Mouse (Mus musculus) large intestine, adult 2 months (tissue): ENCODE measurements around the gene Zranb3. TPM values are rescaled to one million over a fixed set of nuclear protein-coding genes. Genes with fewer than 3 reads are reported as not detected.
"Not testable (repeated sequence)": the region's sequence is repeated elsewhere in the genome, so short reads cannot be mapped to it uniquely, and the experiment has no call there.

Source experiments
- DNase-seq: peaks from one replicate; pipeline ENCODE4 v3.0.0-alpha.2; 2012; ENCODE audit warnings: low read depth, low spot score
- WGBS: fragments of 180-500 bp; shearing (Covaris S2); methylation state at CpG from one replicate; pipeline ENCODE4 v1.1.7; 2018; 5-methylcytosine and 5-hydroxymethylcytosine counted together
- polyA plus RNA-seq: library from polyadenylated mRNA; depleted of rRNA; stranded (reverse); fragments of >200 nt; gene quantifications from 2 replicates; pipeline ENCODE4 v1.2.3, GENCODE M21; 2012; rRNA removed

Gene Zranb3
- polyA plus RNA-seq: 1.1 and 1.4 TPM in 2 replicates

- DNase-seq: peak; percentile 99
- under 1% methylated on average over 43 of the region's 43 CpGs for WGBS
Observed at GRCm38 (mm10) chr1:128102641-128103461, at the start of gene Zranb3, which contains the start of gene R3hdm1. Zranb3 (minus strand) TSS chr1:128103047. R3hdm1 (plus strand) TSS chr1:128103301.

GRCm38 (mm10) chr1:128141737-128142136 is 38.9 kb upstream of the Zranb3 start:
- DNase-seq: no peak

GRCm38 (mm10) chr1:128141039-128141438 is 38.2 kb upstream of the Zranb3 start:
- no peak for DNase-seq

- DNase-seq: not testable (repeated sequence)
Observed at GRCm38 (mm10) chr1:128136222-128136621, 33.4 kb upstream of the Zranb3 start.

DNA sequence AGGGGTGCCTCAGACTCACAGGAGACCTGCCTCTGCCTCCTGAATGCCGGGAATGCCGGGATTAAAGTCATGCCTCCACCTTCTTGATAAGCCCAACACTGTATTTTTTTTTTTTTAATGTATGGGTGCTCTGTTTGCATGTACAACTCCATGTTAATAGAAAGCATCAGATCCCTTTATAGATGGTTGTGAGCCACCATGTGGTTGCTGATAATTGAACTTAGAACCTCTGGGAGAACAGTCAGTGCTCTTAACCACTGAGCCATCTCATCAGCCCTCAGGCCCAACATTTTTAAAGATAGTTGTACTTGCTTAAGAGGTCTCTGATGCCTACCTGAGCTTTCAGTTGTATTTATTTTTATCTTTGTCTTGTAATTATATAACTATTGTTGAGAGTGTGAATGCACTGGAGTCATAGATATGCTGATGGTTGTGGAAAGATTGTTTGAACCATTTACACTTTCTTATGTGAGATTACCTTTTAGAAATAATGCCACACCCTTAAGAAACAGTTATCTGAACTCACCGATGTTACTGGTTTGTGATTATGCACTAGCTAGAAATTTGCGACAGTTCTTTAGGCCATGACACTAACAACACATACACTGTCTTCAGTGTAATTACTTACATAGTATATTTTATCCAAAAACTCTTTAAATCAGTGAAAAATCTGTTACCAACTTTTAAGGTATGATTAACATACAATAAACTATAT is 18.2 kb upstream of the Zranb3 start:
- DNase-seq: no peak
- WGBS: 92% methylated on average over 4 of the region's 4 CpGs

DNA sequence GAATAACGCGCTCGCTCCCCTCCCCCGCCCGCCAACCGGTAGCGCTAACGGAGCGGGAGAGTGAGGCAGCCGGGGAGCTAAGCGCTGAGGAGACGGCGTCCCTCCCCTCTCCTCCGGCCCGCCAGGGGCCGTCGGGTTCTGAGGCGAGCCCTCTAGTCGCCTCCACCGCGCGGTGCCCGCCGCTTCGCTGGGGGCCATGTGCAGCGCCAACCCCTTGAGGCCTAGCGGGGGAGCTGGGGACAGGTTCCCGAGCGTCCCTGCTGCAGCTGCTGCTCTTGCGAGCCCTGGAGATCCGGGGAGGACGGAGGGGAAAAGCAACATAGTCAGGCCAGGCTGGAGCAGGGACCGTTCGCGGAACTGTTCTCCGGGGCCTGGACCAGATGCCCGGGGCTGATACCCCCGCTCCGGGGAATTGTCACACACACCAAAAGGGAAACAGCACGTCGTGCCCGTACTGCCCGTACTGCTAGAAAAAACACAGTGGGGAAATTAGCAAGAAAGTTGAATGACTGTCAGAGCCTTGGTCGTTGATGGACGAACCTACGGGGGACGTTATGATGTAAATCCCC is 757 bp upstream of the Zranb3 start:
- under 1% methylated on average over 47 of the region's 47 CpGs for WGBS

DNA sequence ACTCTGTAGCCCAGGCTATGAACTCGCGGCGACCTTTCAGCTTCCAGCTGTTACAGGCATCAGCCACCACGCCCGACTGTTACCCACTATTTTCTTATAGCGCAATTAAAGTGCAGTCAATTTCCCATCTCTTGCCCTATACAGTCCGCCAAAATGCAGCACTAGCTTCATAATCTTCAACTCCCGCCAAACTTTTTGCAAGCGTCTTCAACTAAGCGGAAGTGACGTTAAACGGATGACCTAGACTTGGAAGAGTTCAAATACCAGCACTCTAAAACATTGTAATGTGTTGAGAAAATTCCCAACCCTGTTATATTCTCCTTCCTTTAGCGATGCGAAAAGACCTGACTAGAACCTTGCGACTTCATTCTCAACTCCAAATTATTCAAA is 601 bp downstream of the Zranb3 start:
- DNase-seq: no peak
- under 1% methylated on average over 15 of the region's 15 CpGs for WGBS

More for the DNA sequence above, 757 bp upstream of the Zranb3 start:
- peak; percentile 19 for DNase-seq

GRCm38 (mm10) chr1:128098309-128098708 is 4.5 kb downstream of the Zranb3 start:
- WGBS: 92% methylated on average over 1 of the region's 1 CpGs
- DNase-seq: no peak

- DNase-seq: no peak
- WGBS: 90% methylated on average over 2 of the region's 2 CpGs
Observed at GRCm38 (mm10) chr1:128094686-128095085, 8.2 kb downstream of the Zranb3 start.

DNA sequence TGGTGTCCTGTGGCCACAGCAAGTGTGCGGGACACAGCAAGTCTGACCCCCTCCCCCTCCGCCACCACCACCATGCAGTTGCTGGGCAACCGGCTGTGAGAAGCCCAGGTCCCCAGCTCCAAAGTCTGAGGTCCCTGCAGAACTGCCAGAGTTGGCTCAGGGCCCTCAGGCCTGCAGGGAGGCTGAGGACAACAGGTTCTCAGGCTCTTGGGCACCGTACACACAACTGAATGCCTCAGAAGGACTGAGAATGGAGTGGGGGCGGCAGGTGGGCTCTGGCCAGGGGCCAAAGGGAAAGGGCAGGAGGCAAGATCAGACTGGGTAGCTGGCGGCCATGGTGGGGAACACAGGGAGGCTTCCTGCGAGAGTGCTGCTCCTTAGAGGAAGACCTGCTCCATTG is 20.0 kb downstream of the Zranb3 start:
- WGBS: 91% methylated on average over 7 of the region's 7 CpGs
- no peak for DNase-seq

GRCm38 (mm10) chr1:128081873-128082272 is 21.0 kb downstream of the Zranb3 start:
- DNase-seq: no peak
- 64% methylated on average over 7 of the region's 7 CpGs for WGBS

DNA sequence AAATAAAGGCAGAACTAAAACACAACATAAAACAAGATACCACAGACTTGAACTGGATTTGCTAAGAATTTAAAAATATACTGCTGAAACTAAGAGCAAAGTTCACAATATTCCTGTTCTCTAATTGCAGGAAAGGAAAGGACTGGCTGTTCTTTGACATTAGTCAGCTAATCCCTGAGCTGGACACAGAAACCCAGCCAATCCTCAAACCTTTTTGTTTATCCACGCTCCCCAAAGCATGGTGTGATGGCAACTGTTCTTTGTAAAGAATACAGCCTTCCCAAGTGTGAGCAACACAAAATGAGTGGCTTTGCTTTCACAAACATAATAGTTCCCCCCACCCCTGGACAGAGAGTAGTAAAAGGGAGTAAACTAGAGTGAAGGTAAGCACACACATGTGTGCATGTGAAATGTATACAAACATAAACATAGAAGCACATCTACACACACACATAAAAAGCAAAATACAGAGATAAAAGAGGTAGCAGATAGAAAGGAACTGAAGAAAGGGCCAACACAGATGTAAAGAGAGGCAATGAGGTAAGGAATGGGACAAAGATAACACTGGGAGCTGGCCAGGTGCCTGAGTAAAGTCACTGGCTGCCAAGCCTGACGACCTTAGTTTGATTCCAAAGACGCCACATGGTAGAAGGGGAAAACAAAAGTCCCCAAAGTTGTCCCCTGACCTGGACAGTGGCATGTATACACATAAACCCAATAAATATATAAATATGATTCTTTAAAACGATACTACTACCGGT is 21.7 kb downstream of the Zranb3 start:
- 30% methylated on average over 5 of the region's 5 CpGs for WGBS
- DNase-seq: no peak

DNA sequence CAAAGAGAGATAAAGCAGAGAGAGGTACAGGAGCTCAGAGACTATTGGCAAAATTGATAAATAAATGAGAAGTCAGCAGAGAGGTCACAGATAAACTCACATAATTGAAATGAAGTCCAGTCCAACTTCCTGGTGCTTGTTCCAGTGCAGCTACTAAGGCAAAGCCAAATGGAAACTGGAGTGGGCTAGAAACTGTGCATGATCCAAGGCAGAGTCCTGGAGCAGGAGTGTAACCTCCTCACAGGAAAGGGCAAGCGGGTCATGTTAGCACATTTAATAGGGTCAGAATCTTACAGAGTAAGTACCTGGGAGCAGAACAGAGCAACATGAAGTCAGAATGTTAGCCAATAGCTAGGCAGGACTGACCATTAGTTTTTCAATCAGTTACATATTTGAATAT is 24.2 kb downstream of the Zranb3 start:
- no peak for DNase-seq
- 100% methylated on average over 1 of the region's 1 CpGs for WGBS

DNA sequence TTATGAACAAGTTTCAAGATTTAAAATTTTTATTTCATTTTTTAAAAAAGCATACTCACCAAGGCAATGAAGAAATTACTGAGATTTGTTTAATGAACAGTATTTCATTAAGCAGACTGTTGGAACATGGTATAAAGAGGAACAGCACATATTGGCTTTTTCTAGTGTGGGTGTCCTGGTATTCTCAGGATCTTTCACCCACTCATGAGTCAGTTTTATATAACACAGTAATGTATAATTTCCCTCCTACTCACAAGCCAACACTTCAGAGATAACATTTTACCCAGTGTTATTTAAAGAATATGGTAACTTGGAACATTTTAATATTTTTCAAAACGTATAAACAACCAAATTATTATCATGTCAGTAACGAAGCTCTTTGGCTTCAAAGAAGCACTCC is 25.1 kb downstream of the Zranb3 start:
- DNase-seq: no peak
- WGBS: 87% methylated on average over 2 of the region's 2 CpGs

DNA sequence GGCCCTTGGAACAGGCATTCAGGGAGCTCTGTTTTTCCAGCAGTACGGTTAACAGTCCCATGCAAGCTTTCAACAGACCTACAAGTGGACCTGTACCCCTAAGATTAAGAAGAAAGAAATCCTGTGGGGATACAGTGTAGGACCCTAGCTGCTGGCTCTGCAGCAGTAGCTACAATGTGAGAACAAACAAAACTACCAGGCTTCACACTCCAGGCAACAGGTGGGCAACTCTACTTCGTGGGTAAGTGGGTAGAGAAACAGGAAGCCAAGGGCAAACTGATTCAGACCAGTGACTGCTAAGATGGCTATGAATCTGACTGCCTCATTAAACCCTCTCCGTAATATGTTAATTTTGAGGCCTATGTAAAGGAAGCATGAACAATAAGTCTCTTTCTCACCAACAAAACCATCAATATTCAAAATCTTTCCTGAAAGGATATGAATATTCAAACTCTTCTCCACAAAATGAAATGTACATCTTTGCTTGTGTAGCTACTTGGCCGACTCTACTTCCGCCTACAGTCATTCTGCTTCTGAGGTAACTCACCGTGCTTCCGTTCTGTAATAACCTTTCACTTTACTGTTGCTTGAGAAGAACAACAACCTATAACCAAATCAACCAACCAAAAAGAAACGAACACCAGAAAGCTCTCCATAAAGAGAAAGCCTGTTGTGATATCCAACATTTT is 25.9 kb downstream of the Zranb3 start:
- WGBS: 87% methylated on average over 8 of the region's 8 CpGs
- DNase-seq: no peak

GRCm38 (mm10) chr1:128073051-128073450 is 29.8 kb downstream of the Zranb3 start:
- WGBS: 94% methylated on average over 6 of the region's 6 CpGs
- no peak for DNase-seq

GRCm38 (mm10) chr1:128070003-128070402 is 32.8 kb downstream of the Zranb3 start:
- 91% methylated on average over 3 of the region's 3 CpGs for WGBS
- no peak for DNase-seq

GRCm38 (mm10) chr1:128068945-128069397 is 33.9 kb downstream of the Zranb3 start:
- 77% methylated on average over 2 of the region's 2 CpGs for WGBS
- no peak for DNase-seq

DNA sequence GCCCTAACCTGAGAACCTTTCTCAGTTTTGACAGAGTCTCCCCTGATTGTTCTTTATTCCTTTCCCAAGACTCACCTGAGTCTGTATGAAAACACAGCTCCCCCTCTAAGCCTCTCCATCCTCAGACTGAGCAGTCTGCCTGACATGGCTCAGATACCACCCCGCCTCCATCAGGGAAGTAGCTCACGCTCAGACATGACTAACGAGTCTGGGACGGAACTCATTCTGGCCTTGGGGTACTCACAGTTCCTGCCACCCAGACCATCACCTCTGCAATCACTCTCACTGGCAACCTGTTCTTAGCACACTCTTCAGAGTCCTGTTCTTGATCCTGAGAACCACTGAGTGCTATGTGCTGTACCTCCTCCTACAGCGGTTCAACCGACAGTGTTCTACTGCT is 38.1 kb downstream of the Zranb3 start:
- 96% methylated on average over 6 of the region's 6 CpGs for WGBS
- no peak for DNase-seq
